8 mouse cellular contexts compared by ENCODE assay signal in genomic region chr12:85599478-85600152, GRCm38 (mm10). TPM values are rescaled to one million over a fixed set of nuclear protein-coding genes. Genes with fewer than 3 reads are reported as not detected.
DNase-seq lines count a peak whose midpoint lies in the region; ATAC-seq and TF ChIP-seq lines count a peak whose summit lies in the region.

No protein-coding gene starts in this region.

- H3K4me2 ChIP-seq in forebrain, embryonic 16.5 days (ENCODE audit: low read length): peak overlapping the region; percentile 70
- peak overlapping the region; percentile 62 for H3K4me2 ChIP-seq in hindbrain, embryonic 16.5 days (ENCODE audit: low read length)
- H3K4me2 ChIP-seq in lung, embryonic 14.5 days: peak overlapping the region; percentile 89

- H3K27ac ChIP-seq in forebrain, embryonic 16.5 days (ENCODE audit: low read length): peak overlapping the region; percentile 49
- H3K27ac ChIP-seq in hindbrain, embryonic 16.5 days (ENCODE audit: low read depth, low read length): peak overlapping the region; percentile 95
- H3K27ac ChIP-seq in lung, embryonic 14.5 days (ENCODE audit: low read depth): peak overlapping the region; percentile 81

- H3K27me3 ChIP-seq in forebrain, embryonic 16.5 days (replicated peaks; ENCODE audit: control insufficient read depth, insufficient read depth, low read length): no peaks in the 10 kb centered on the region
- H3K27me3 ChIP-seq in hindbrain, embryonic 16.5 days (replicated peaks; ENCODE audit: control insufficient read depth, insufficient read depth, low read length): no peaks in the 10 kb centered on the region
- no peaks in the 10 kb centered on the region for H3K27me3 ChIP-seq in lung, embryonic 14.5 days (ENCODE audit: insufficient read depth, low read length)

- H3K36me3 ChIP-seq in forebrain, embryonic 16.5 days (ENCODE audit: control insufficient read depth, insufficient read depth): no peaks in the 10 kb centered on the region
- H3K36me3 ChIP-seq in hindbrain, embryonic 16.5 days (ENCODE audit: control insufficient read depth, insufficient read depth, low read length): no peaks in the 10 kb centered on the region
- H3K36me3 ChIP-seq in lung, embryonic 14.5 days (ENCODE audit: insufficient read depth): no peaks in the 10 kb centered on the region

- H3K4me3 ChIP-seq in forebrain, embryonic 16.5 days (replicated peaks; ENCODE audit: low read length): peak overlapping the region; percentile 71
- peak overlapping the region; percentile 87 for H3K4me3 ChIP-seq in hindbrain, embryonic 16.5 days (ENCODE audit: low read length)
- peak overlapping the region; percentile 78 for H3K4me3 ChIP-seq in lung, embryonic 14.5 days (ENCODE audit: low read depth, low read length)

- under 1% methylated on average over 44 of the region's 49 CpGs for WGBS in forebrain, embryonic 16.5 days
- under 1% methylated on average over 28 of the region's 49 CpGs for WGBS in hindbrain, embryonic 16.5 days
- under 1% methylated on average over 35 of the region's 49 CpGs for WGBS in lung, embryonic 14.5 days

- peak overlapping the region; percentile 63 for H3K9ac ChIP-seq in forebrain, embryonic 16.5 days (replicated peaks; ENCODE audit: low read depth, low read length)
- peak overlapping the region; percentile 96 for H3K9ac ChIP-seq in hindbrain, embryonic 16.5 days (ENCODE audit: low read depth, low read length)
- peak overlapping the region; percentile 83 for H3K9ac ChIP-seq in lung, embryonic 14.5 days

- peak; percentile 50 for DNase-seq in right cerebral cortex, adult 18-20 months
- DNase-seq in right cerebral cortex, postnatal 36 days (ENCODE audit: low spot score in 2 of 2): no peak
- peak; percentile 60 for DNase-seq in lung, embryonic 14.5 days
- peak; percentile 21 for DNase-seq in ovary, adult 18-20 months (ENCODE audit: low spot score)
- DNase-seq in yolk sac, embryonic 10.5 days (ENCODE audit: low spot score): peak; percentile 57

- H3K4me1 ChIP-seq in forebrain, embryonic 16.5 days (replicated peaks; ENCODE audit: control insufficient read depth, insufficient read depth, low read length): peaks cover 27% of the 10 kb centered on the region
- peaks cover 28% of the 10 kb centered on the region for H3K4me1 ChIP-seq in hindbrain, embryonic 16.5 days (ENCODE audit: control insufficient read depth, insufficient read depth, low read depth, low read length)
- peaks cover 21% of the 10 kb centered on the region for H3K4me1 ChIP-seq in lung, embryonic 14.5 days (ENCODE audit: insufficient read depth)

- ATAC-seq in cerebellum, adult (ENCODE audit: insufficient number of reproducible peaks, low FRiP score, low TSS enrichment): peak; percentile 39; the same call in 1 of the 2 replicates
- peak; percentile 63 for ATAC-seq in forebrain, embryonic 16.5 days
- peak; percentile 71 for ATAC-seq in hindbrain, embryonic 16.5 days
- ATAC-seq in lung, embryonic 14.5 days (ENCODE audit: insufficient read depth): peak; percentile 73

- TF ChIP-seq CTCF in lung, embryonic 14.5 days (IDR thresholded peaks at IDR 0.05; ENCODE audit: low read depth): no peak

- H3K9me3 ChIP-seq in forebrain, embryonic 16.5 days (ENCODE audit: control insufficient read depth, low read length): no peaks in the 10 kb centered on the region
- H3K9me3 ChIP-seq in hindbrain, embryonic 16.5 days (ENCODE audit: control insufficient read depth, low read length): no peaks in the 10 kb centered on the region
- H3K9me3 ChIP-seq in lung, embryonic 14.5 days (ENCODE audit: low read depth, low read length): no peaks in the 10 kb centered on the region

RNA-seq across cellular contexts. Expression of gene Jdp2, which starts 0.8 kb away (rescaled TPM):
- polyA plus RNA-seq in forebrain, embryonic 16.5 days (2015; fragmentation: Nextera tagmentation; extraction: Ambion mirVana): 0.56 and 0.66 TPM in 2 replicates
- 0.26 and 0.56 TPM in 2 replicates for polyA plus RNA-seq in hindbrain, embryonic 16.5 days (2015; fragmentation: Nextera tagmentation; extraction: Ambion mirVana)
- 1.3 and 2.2 TPM in 2 replicates for polyA plus RNA-seq in lung, embryonic 14.5 days (2014; fragmentation: Nextera tagmentation; extraction: Ambion mirVana)

Comparison
In these comparisons a context has a peak if more than half of its experiments do, and no peak if none do; other contexts are left out.
1. DNase-seq: peak in right cerebral cortex, adult 18-20 months (single experiment), lung, embryonic 14.5 days (single experiment), ovary, adult 18-20 months (single experiment) and yolk sac, embryonic 10.5 days (single experiment); none in right cerebral cortex, postnatal 36 days (0 of 2).
2. Peak in every context shown above with its lines, with median percentiles within 50 percentile points of each other: ATAC-seq, H3K27ac ChIP-seq, H3K4me2 ChIP-seq, H3K4me3 ChIP-seq and H3K9ac ChIP-seq.